Mouse (Mus musculus) erythroid progenitor cell, adult 5-6 weeks (primary cell): Measurements from ENCODE around the gene Kctd19. TPM values are rescaled to one million over a fixed set of nuclear protein-coding genes. Genes with fewer than 3 reads are reported as not detected.

Source experiments
- ATAC-seq: replicated peaks from 2 replicates; pipeline ENCODE4 v1.8.0; 2016; ENCODE audit warnings: moderate number of reproducible peaks, mild to moderate bottlenecking, moderate TSS enrichment, inconsistent platforms; ENCODE audit not compliant: poor library complexity, low FRiP score, severe bottlenecking
- total RNA-seq, 2 experiments: library from RNA; stranded (forward) in 1 of 2; stranded (reverse) in 1 of 2; fragments of 150-400 nt in 1 of 2; fragments of 186-747, 209-891 nt in 1 of 2; gene quantifications; 2 replicates each; pipeline versions ENCODE4 v1.2.3 to v1.2.4; 2015 to 2017; ENCODE audit warnings: low replicate concordance in 2 of 2

Gene Kctd19
- total RNA-seq, 2 experiments from 2014 or later: not detected

- ATAC-seq: no peak
These were observed 40.8 kb downstream of the Kctd19 start for GRCm38 (mm10) chr8:105372473-105372872.

- ATAC-seq: no peak
These were observed 46.2 kb downstream of the Kctd19 start for GRCm38 (mm10) chr8:105367107-105367506.

- no peak for ATAC-seq
These were observed 51.3 kb downstream of the Kctd19 start for GRCm38 (mm10) chr8:105361751-105362702.

- no peak for ATAC-seq
These were observed 53.7 kb downstream of the Kctd19 start for GRCm38 (mm10) chr8:105359646-105360045.

- no peak for ATAC-seq
These were observed 54.1 kb downstream of the Kctd19 start for GRCm38 (mm10) chr8:105359208-105359607.

GRCm38 (mm10) chr8:105356681-105357080 lies 56.6 kb downstream of the Kctd19 start:
- no peak for ATAC-seq

GRCm38 (mm10) chr8:105355179-105356024 lies 57.9 kb downstream of the Kctd19 start:
- no peak for ATAC-seq

GRCm38 (mm10) chr8:105354549-105354948 lies 58.8 kb downstream of the Kctd19 start:
- no peak for ATAC-seq

GRCm38 (mm10) chr8:105353583-105354135 lies 59.6 kb downstream of the Kctd19 start:
- ATAC-seq: no peak

GRCm38 (mm10) chr8:105350186-105350585 lies 63.1 kb downstream of the Kctd19 start:
- ATAC-seq: no peak

- ATAC-seq: no peak
These were observed 64.1 kb downstream of the Kctd19 start for GRCm38 (mm10) chr8:105349096-105349771.

GRCm38 (mm10) chr8:105348450-105349095 lies 64.7 kb downstream of the Kctd19 start, which contains the start of gene Slc9a5:
Gene Slc9a5 (plus strand): TSS chr8:105348843.
- no peak for ATAC-seq

GRCm38 (mm10) chr8:105347428-105348221 lies 65.7 kb downstream of the Kctd19 start, which contains the start of gene Fhod1:
Gene Fhod1 (minus strand): TSS chr8:105347953.
- peak; percentile 98 for ATAC-seq

GRCm38 (mm10) chr8:105346611-105347427 lies 66.5 kb downstream of the Kctd19 start:
- ATAC-seq: 0 out of 2 replicates have a peak, but pooled peaks have one; percentile 1

- ATAC-seq: no peak
These were observed 68.0 kb downstream of the Kctd19 start for GRCm38 (mm10) chr8:105345061-105345975.

GRCm38 (mm10) chr8:105343791-105344574 lies 69.3 kb downstream of the Kctd19 start:
- no peak for ATAC-seq
